13 mouse cellular contexts compared by ENCODE assay signal in genomic region chr5:107541696-107542095, GRCm38 (mm10). TPM values are rescaled to one million over a fixed set of nuclear protein-coding genes. Genes with fewer than 3 reads are reported as not detected.
DNase-seq lines count a peak whose midpoint lies in the region; ATAC-seq lines count a peak whose summit lies in the region.
"Had no signal": no experiment of that assay in that cellular context is flagged by ENCODE, and none has a peak within 500 bp of the region (broad histone marks: within the 10 kb centered on the region; RNA-seq: fewer than 3 reads in every experiment).

No protein-coding gene starts in this region.

- no peak for ATAC-seq in forebrain, embryonic 14.5 days
- peak; percentile 64 for ATAC-seq in kidney, embryonic 15.5 days (replicated peaks; ENCODE audit: low FRiP score)
- ATAC-seq: liver, postnatal 0 days had no signal

- no peaks in the 10 kb centered on the region for H3K4me1 ChIP-seq in forebrain, embryonic 14.5 days (ENCODE audit: control insufficient read depth, insufficient read depth, low read length)
- peaks cover 3% of the 10 kb centered on the region for H3K4me1 ChIP-seq in forebrain, embryonic 10.5 days
- H3K4me1 ChIP-seq in kidney, embryonic 15.5 days: peaks cover 8% of the 10 kb centered on the region; the same call in 1 of the 2 replicates
- H3K4me1 ChIP-seq: embryonic facial prominence, embryonic 15.5 days had no signal

- no peak overlapping the region for H3K9ac ChIP-seq in forebrain, embryonic 14.5 days (ENCODE audit: low read length)
- no peak overlapping the region for H3K9ac ChIP-seq in kidney, embryonic 15.5 days
- H3K9ac ChIP-seq: embryonic facial prominence, embryonic 15.5 days; liver, postnatal 0 days had no signal

- H3K27ac ChIP-seq in forebrain, embryonic 14.5 days (ENCODE audit: low read depth, low read length): no peak overlapping the region
- H3K27ac ChIP-seq in forebrain, embryonic 10.5 days: no peak overlapping the region
- H3K27ac ChIP-seq in kidney, embryonic 15.5 days: no peak overlapping the region
- H3K27ac ChIP-seq: embryonic facial prominence, embryonic 15.5 days had no signal

- no peak overlapping the region for H3K4me2 ChIP-seq in forebrain, embryonic 14.5 days (ENCODE audit: low read length)
- H3K4me2 ChIP-seq in kidney, embryonic 15.5 days: no peak overlapping the region
- H3K4me2 ChIP-seq: embryonic facial prominence, embryonic 15.5 days had no signal

- H3K9me3 ChIP-seq in forebrain, embryonic 14.5 days (replicated peaks; ENCODE audit: control insufficient read depth, low read length): no peaks in the 10 kb centered on the region
- no peaks in the 10 kb centered on the region for H3K9me3 ChIP-seq in forebrain, embryonic 10.5 days
- H3K9me3 ChIP-seq in kidney, embryonic 15.5 days (replicated peaks): no peaks in the 10 kb centered on the region
- H3K9me3 ChIP-seq: embryonic facial prominence, embryonic 15.5 days had no signal

- DNase-seq in forebrain, embryonic 14.5 days (ENCODE audit: low spot score): peak; percentile 15
- no peak for DNase-seq in forebrain, embryonic 10.5 days (ENCODE audit: extremely low spot score, low spot score)
- no peak for DNase-seq in kidney, adult 9 months
- peak; percentile 28 for DNase-seq in brain, adult 2 months (ENCODE audit: low read depth, low spot score)
- DNase-seq in gastrocnemius, postnatal 25 days: peak; percentile 70
- no peak for DNase-seq in yolk sac, embryonic 10.5 days (ENCODE audit: low spot score)
- no peak for DNase-seq in thymus, postnatal 14 days
- DNase-seq: cerebellum, adult 18-20 months; liver, postnatal 0 days had no signal

- H3K27me3 ChIP-seq in forebrain, embryonic 14.5 days (replicated peaks; ENCODE audit: control insufficient read depth, insufficient read depth, low read length): no peaks in the 10 kb centered on the region
- H3K27me3 ChIP-seq in forebrain, embryonic 10.5 days (ENCODE audit: poor library complexity, severe bottlenecking): no peaks in the 10 kb centered on the region
- no peaks in the 10 kb centered on the region for H3K27me3 ChIP-seq in kidney, embryonic 15.5 days
- H3K27me3 ChIP-seq: embryonic facial prominence, embryonic 15.5 days; megakaryocyte, embryonic 14.5 days had no signal

- 20% methylated on average over 7 of the region's 7 CpGs for WGBS in forebrain, embryonic 14.5 days
- 37% methylated on average over 7 of the region's 7 CpGs for WGBS in forebrain, embryonic 10.5 days
- 19% methylated on average over 7 of the region's 7 CpGs for WGBS in kidney, embryonic 15.5 days

- H3K36me3 ChIP-seq in forebrain, embryonic 14.5 days (ENCODE audit: control insufficient read depth, insufficient read depth, low read length): no peaks in the 10 kb centered on the region
- no peaks in the 10 kb centered on the region for H3K36me3 ChIP-seq in forebrain, embryonic 10.5 days (replicated peaks)
- H3K36me3 ChIP-seq in kidney, embryonic 15.5 days: no peaks in the 10 kb centered on the region
- H3K36me3 ChIP-seq: embryonic facial prominence, embryonic 15.5 days had no signal

- H3K4me3 ChIP-seq in forebrain, embryonic 14.5 days (ENCODE audit: low read depth, low read length): no peak overlapping the region
- no peak overlapping the region for H3K4me3 ChIP-seq in forebrain, embryonic 10.5 days
- H3K4me3 ChIP-seq in kidney, embryonic 15.5 days (replicated peaks): no peak overlapping the region
- H3K4me3 ChIP-seq: embryonic facial prominence, embryonic 15.5 days; megakaryocyte, embryonic 14.5 days had no signal

RNA-seq across cellular contexts. Expression of gene 1700028K03Rik, which starts 7.2 kb away (rescaled TPM):
- 0.18 and 0.19 TPM in 2 replicates for polyA plus RNA-seq in forebrain, embryonic 14.5 days (2014; fragmentation: Nextera tagmentation; extraction: Ambion mirVana)
- polyA plus RNA-seq in forebrain, embryonic 10.5 days (2016; fragmentation: Nextera tagmentation; extraction: Ambion mirVana): 0.07 and 0.16 TPM in 2 replicates
- polyA plus RNA-seq in kidney, embryonic 15.5 days (2015; fragmentation: Nextera tagmentation; extraction: Ambion mirVana): 0.04 and 0.06 TPM in 2 replicates
- not detected for total RNA-seq in gastrocnemius, postnatal 25 days (2021)
- total RNA-seq: adrenal gland, adult 18-20 months had no signal

RNA-seq across cellular contexts. Expression of gene Gm42669, which starts 34.3 kb away (rescaled TPM):
- 0.20 and 0.46 TPM in 2 replicates for polyA plus RNA-seq in forebrain, embryonic 14.5 days (2014; fragmentation: Nextera tagmentation; extraction: Ambion mirVana)
- polyA plus RNA-seq in forebrain, embryonic 10.5 days (2016; fragmentation: Nextera tagmentation; extraction: Ambion mirVana): 0.31 and 0.41 TPM in 2 replicates
- polyA plus RNA-seq in kidney, embryonic 15.5 days (2015; fragmentation: Nextera tagmentation; extraction: Ambion mirVana): 0.44 and 0.48 TPM in 2 replicates
- total RNA-seq in gastrocnemius, postnatal 25 days (2021): not detected
- total RNA-seq: adrenal gland, adult 18-20 months had no signal

RNA-seq across cellular contexts. Expression of gene Rpap2, which starts 55.5 kb away (rescaled TPM):
- 23.5 and 25.1 TPM in 2 replicates for polyA plus RNA-seq in forebrain, embryonic 14.5 days (2014; fragmentation: Nextera tagmentation; extraction: Ambion mirVana)
- polyA plus RNA-seq in forebrain, embryonic 10.5 days (2016; fragmentation: Nextera tagmentation; extraction: Ambion mirVana): 19.0 and 19.1 TPM in 2 replicates
- polyA plus RNA-seq in kidney, embryonic 15.5 days (2015; fragmentation: Nextera tagmentation; extraction: Ambion mirVana): 16.6 and 19.6 TPM in 2 replicates
- 10 to 100 TPM; 10.3 to 11.3 TPM for total RNA-seq in gastrocnemius, postnatal 25 days (2021)

RNA-seq across cellular contexts. Expression of gene Glmn, which starts 56.0 kb away (rescaled TPM):
- polyA plus RNA-seq in forebrain, embryonic 14.5 days (2014; fragmentation: Nextera tagmentation; extraction: Ambion mirVana): 26.2 and 35.1 TPM in 2 replicates
- polyA plus RNA-seq in forebrain, embryonic 10.5 days (2016; fragmentation: Nextera tagmentation; extraction: Ambion mirVana): 33.3 and 35.7 TPM in 2 replicates
- 28.3 and 30.5 TPM in 2 replicates for polyA plus RNA-seq in kidney, embryonic 15.5 days (2015; fragmentation: Nextera tagmentation; extraction: Ambion mirVana)
- 1 to 10 TPM; 5.3 to 5.8 TPM for total RNA-seq in gastrocnemius, postnatal 25 days (2021)

Comparison
In these comparisons a context has a peak if more than half of its experiments do, and no peak if none do; other contexts are left out.
1. DNase-seq: peak in forebrain, embryonic 14.5 days (single experiment), brain, adult 2 months (single experiment) and gastrocnemius, postnatal 25 days (single experiment); none in forebrain, embryonic 10.5 days (single experiment), kidney, adult 9 months (single experiment), yolk sac, embryonic 10.5 days (single experiment) and thymus, postnatal 14 days (single experiment).